Mouse (Mus musculus) cerebellum, adult 11 months (tissue): Measurements from ENCODE around the gene Ythdf1.

Experiments
- DNase-seq: peaks from one replicate; pipeline ENCODE4 v3.0.0; 2022

The Ythdf1 gene

DNA sequence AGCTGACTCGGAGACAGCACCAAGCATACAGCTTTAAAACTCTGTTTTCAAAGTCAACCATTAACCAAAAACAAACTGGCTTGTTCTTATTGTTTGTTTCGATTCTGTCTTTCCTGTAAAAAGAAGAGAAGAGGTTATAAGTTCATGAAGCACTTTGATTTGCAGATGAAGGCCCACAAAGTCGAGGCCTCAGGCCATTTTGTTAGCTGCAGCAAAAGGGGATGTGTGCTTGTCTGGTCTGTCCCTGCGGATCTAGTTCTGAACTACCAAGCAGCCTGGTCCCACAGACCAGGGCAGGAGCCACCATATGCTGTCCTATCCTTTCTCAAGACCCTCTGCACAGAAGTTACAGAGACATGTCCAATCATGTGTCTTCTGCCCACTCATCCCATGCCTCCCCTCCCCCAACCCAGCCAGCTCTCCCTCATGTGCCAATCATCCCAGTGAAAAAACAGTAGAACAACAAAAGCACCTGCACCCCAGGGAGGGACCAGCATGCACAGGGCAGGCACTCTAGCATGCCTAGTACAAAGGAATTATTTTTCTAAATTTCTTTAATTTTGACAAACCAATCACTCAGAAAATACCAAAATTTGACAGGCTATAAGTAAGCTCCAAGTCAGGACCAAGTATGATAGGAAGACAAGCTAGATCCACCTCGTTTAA is 15.1 kb downstream of the Ythdf1 start:
- DNase-seq, result no peak

DNA sequence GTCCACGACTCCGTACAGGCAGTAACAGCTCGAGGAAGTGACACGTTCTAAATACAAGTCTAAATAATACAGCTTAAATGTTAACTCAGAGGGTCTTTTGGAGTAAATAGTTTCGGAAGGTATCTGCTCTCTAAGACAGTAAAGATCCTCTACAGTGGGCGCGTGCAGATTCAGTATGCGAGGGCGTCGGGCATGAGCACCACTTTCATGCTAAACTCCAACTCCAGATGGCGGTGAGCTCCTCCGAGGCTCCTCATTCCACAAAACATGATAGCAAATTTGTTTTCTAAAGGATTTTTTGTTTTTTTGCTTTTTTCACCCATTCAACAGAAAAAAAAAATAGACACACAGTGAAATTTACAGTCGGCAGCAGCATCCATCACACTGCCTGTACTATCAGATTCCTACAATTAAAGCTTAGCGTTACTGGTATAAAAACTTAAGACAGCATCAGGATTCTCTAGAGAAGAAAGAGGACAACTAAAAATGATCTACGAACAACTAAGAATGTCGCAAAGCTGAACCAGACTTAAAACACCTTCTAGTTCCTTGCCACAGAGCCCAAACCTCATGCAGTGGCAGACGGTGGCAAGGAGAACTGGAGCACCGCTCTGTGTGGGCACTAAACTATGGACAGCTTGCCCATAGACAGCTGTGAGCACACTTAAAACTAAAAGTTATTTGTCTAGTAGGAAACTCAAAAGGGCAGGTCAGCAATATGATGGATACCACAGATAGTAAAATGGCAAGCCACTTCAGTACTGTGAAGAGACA is 16.1 kb downstream of the Ythdf1 start:
- no peak for DNase-seq

DNA sequence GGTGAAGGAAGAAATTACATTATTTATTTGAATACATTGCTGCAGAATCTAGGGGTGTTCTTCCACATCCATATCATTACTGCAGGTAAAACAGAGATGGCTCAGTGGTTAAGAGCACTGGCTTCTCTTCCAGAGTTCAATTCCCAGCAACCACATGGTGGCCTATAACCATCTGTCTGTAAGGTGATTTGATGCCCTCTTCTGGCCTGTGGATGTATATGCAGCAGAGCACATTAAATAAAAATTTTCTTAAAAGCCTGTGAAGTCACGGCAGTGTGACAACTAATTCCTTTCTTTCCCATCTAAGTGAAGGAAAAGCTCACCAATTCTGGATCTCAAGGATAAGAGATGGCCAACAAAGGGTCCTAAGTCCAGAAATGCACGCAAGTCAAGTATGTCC is 18.7 kb downstream of the Ythdf1 start:
- peak; percentile 43 for DNase-seq

DNA sequence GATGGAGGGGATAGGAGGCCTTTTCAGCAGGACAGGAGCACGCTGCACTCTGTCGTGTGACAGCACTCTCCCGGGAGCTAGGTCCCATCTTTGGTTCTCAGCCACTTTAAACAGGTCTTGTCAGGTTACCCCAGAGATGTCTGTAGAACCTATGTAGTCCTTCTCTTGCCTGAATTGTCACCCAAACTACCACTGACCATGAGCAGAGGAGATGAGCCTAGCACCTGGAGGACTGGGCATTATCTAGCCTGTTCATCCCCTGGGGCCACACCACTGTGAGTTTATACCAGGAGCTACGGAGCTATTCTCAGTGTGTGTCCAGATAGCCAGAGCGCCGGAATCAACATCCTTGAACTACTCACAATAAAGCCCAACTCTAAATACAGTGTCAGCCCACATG is 22.9 kb downstream of the Ythdf1 start:
- no peak for DNase-seq

DNA sequence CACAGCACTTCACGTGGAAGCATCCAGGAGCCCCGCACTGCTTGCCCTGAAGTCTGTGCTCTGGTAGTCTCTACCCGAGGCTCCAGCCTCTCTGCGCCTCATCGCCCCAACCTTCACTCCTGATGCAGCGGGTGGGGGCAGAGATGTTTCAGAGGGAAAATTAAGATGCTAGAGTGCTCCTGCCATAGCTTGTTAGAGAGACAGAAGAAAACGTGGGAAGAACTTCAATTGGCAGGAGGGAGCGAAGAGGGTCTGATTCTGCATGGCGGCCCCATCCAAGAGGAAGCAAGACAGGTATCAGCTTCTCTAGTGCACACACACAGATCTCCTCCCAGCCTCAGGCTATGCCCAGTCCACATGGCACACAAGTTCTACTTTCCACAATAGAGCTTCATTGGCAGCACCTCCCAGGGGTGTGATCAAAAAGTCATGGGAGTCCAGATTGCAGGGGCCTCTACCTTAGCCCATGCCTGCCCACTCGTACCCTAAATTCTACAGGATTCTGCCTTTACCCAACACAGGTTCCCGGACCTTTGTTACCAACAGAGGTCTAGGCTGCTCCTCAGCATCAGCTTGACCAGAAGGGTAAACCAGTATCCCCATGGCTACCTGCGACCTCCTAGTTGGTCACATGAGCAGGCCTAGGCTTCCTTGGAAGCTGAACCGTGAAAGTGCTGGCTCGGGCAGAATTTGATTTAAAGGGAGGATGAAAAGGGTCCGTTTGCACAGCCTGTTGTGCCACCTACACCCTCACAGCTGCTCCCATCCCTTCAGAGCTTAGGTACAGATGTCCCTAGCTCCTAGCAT is 23.7 kb downstream of the Ythdf1 start:
- no peak for DNase-seq

DNA sequence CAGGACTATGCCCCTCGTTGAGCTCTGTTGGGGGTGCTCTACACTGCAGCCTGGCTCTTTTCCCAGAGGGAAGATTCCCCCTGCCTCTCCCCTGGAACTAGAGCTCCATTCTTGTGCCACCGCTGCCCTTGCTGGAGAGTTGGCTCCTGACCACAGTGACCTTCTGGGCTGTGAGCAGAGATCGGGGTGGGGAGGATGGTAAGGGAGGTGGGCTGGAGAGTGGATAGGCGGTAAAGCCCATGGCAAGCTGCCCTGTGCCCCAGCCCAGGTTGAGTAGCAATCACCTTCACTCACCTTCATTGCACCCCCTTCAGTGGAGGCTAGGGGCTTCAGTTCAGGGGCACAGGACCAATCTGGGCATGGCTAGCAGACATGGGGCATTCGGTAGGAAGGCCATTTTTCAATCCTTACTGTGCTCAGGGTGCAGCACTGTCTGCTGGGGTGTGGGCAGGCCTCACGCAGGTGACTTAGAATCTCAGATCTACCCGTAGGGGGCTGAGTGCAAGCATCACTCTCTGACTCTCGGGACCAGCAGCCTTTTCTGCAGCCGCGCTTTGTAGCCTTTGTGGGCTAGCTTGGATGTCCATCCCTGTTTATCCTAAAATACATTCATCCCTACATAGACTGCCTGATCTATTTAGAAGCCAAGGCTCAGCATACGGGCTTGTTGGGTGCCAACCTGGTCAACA is 24.8 kb downstream of the Ythdf1 start:
- DNase-seq, result peak; percentile 56

DNA sequence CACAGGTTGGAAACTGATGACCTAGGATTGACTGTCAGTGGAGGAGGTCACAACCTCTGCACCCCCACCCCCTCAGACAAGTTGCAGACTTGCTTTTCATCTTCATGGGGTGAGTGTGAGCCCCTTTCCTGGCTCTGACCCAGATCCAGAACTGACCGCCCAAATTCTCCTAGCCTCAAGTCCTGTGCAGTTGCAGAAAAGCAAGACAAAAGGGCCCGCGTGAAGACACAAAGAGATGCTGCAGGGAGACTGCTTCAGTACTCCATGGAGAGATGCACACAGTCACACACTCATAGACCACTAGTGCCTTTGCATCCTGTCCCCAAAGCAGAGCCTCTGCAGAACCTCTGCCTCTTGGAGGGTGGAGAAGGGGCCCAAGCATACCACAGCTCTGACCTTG is 25.4 kb downstream of the Ythdf1 start:
- peak; percentile 64 for DNase-seq

DNA sequence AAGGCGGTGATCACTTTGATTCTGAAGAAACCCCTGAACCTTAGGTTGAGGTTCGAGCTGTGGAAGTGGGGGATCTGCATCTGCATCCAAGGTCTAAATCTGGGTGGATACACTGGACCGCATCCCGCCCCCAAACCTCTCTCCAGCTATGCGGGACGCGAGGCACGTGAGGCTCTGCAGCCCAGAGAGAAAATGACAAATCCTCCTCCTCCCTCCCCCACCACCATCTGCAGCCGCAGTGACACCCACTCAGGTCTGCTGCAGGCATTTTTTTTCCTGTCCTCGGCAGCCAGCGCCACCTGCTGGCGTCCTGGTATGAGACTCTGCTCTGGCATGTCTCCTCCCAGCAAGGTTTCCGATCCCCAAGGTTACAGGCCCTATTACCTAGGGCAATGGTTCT is 26.0 kb downstream of the Ythdf1 start:
- DNase-seq, result peak; percentile 95

DNA sequence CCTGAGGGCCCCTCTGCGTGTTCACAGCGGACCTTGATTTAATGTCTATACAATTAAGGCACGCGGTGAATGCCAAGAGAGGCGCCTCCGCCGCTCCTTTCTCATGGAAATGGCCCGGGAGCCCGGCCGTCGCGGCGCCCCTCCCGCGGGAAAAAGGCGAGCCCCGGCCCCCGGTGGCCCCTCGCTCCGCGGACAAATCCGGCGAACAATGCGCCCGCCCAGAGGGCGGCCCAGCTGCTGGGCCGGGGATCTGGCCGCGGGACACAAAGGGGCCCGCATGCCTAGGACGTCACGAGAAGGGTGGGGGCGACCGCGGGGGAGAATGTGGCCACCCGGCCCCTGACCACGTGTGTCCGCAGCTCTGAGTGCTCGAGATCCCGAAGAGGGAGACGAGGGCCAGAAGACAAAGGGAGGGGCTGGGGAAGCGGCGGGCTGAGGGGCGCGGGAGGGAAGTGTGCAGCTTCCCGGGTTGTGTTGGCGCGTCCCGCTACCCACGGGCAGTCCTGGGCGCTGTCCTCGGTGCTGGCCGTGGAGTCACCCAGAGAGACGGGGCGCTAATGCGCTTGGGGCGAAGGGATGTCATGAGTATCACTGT is 26.6 kb downstream of the Ythdf1 start:
- DNase-seq, result peak; percentile 80

DNA sequence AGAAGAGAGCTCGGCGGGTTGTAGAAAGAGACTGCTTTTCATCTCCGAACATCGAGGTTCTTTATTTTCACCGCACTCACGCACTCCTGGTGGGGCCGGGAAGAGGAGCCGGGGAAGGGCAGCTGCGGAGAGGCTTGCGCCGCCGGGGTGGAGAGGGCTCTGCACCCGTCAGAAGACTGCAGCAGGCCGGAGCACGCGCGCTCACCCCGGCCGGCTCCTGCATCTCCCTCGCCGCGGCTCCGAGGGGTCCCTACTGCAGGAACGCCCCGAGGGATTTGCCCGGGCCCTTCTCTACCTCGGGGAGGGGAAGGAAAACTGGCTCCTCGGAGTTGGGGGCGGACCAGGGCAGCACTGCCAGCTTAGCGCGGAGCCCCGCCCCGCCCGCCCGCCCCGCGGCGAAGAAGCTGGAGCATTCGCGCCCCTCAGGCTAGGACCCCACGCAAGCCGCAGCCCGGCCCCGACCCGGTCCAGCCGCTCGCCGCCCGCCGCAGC is 27.2 kb downstream of the Ythdf1 start:
- DNase-seq, result peak; percentile 65

DNA sequence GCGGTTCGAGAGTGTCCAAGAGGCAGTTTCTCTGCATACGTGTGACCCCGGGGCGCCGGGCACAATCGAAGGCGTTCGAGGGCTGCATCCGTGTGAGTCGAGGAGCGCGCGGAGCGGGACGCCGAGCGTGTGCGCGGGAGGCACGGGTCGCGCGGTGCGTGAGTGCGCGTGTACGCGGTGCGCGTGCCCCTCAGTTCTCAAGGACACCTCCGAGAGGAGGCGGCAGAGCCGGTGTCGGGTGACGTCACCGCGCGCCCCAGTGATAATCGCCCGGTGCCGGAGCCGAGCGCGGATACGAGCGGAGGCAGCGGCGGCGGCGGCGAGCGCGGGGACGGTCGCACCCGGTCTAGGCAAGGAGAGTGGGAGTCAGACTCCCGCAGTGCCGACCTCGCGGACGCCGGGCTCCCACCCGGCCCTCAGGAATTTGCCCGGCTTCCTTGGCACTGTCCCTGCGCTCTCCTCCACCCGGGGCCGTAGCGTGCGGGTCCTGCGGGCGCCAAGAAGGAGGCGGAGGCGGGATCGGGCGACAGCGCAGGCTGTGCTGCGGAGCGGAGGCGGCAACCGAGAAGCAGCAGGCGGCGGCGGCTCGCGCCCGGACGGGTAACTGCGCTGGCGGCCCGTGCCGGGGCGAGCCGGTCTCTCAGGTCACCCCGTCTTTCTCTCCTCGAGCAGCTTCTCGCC is 27.8 kb downstream of the Ythdf1 start:
- peak; percentile 96 for DNase-seq

DNA sequence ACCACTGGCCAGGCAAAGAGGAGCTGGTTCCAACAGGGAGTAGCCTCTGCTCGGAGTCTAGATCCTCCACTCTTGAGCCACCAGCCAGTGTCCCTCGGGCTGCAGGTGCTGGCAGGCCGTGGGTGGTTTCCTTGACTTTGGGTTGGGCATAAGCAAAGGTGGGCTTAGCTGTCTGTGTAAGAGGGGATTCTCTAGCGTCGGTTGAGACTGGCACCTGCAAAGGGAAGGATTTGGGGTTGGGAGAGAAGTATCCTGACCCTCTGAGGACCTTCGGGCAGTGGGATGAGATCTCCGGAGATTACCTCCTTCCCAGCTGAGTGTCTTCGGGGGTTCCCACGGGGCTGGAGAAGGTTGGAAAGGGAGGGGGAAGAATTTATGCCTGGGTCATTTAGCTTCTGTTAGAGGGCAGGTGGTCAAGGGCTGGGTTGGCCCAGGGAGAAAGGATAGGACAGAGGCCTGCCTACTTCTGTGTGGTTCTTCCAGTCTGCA is 28.9 kb downstream of the Ythdf1 start:
- DNase-seq, result no peak

DNA sequence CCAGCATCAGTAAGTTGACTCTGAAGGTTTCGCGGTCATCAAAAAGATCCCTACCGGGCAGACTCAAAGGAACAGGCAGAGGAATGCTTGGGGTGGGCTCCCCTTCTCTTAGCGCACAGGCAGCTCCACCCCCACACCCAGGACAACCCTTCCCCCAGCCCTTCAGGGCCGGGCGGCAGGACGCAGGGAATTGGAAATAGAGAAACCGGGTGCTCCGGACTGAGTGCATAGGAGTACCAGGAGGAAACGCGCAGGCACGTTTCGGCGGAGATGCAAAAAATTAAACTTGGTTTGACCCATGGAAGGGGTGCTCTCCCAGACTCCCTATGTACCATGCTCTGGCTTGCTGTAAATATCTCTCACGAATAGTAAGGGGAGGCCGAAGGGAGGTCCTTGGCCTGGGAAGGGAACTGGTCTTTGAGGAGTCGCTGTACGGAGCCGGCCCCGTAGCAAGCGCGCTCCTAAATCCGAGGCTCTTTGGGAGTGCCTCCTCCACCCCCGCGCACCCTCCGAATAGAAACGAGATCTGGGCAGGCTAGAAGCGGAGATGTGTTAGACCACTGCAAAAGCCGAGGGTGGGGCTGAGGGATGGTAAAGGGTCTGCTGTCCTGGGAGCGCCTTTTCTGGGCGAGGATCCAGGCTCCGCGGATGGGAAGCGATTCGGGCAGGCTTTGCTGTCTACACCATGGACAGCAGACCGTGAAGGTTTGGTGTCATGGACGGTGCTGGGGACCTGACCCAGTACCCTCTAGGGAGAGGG is 29.5 kb downstream of the Ythdf1 start:
- peak; percentile 64 for DNase-seq

DNA sequence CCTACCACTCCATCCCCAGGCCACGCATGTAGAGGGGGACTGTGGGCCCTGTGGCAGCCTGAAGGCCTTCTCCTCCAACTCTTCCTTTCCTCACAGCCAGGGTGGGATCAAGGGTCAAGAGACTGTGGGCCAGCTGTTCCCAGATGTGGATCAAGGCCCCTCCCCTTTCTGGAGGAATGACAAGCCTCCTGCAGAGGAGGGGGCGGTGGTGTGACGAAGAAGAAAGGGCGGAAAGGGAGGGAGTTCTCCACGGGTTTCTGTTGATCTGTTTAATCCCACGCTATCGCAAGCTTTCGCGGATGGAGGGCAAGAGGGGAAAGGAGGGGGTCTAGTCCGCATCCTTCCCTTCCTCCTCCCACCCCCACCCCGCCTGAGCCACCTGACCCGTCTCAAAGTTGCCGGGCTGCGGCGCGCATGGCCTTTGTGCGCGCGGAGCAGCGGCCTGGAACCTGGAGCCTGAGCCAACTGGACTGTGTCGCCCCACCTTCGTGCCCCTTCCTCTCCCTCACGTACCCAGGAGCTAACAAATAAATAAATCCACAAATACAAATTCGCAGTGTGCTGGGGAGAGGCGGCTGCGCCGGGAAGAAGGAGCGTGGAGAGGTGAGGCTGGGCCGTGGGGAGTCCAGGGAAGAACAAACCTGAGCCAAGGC is 30.2 kb downstream of the Ythdf1 start:
- DNase-seq, result peak; percentile 44

DNA sequence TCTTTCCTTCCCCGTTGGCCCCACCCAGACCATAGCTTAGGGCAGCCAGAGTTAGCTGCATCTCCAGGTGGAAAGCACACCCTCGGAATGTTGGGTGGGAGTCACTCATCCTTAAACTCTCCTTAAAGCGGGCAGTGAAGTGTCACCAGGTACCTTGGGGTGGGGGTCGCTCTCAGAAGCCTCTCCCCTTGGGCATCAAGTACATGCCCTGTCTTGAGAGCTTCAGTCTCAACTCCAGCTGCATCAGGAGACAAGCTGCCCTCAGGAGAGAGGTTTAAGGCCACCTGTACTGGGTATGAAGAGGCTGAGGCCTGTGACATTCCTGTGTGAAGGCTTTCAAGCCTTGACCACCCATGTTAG is 30.8 kb downstream of the Ythdf1 start:
- DNase-seq, result no peak

DNA sequence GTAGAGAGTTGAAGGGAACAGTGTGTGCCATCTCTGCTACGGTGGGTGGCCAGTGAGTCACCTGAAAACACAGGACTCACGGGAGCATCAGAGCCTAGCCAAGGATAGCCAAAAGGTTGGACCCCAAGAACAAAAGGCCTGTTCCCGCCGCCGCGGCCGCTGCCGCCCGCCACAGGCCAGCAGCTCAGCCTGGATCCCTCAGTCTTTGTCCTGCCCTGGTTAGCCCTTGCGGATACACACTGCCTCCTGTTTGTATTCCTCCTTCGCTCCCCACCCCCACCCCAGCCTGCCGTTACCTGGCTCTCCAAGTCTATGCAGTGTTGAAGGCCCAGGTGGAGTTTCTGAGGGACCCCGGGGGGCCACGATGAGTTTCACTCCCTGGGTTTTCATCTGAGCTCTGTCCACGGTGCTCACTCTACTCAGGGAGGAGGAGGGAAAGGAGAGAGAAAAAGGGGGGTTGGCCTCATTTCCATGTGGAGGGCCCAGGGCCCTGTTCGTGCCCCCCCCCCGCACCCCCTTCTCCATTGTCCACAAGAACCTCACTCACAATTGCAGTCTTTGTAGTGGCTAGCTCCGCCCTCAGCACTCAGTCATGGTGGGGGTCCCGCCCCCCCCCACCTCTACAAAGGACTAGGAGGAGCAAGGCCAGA is 31.4 kb downstream of the Ythdf1 start:
- no peak for DNase-seq

DNA sequence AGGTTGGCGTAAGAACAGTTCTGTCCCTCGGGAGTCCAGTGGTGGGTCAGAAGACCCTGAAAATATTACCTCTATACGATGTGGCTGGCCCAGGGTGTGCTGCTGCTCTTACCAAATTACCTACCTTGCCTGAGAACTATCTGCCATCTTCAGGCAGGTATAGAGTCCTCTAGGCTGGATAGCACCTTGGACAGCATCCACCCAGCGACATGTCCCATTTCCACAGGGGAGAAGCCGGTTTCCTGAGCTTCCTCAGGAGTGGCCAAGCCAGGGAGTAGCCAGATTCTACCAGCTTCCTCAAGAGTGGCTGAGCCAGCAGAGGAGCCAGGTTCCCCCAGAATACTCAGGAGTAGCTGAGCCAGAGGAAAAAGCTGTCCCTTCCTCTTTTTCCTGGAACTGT is 35.5 kb downstream of the Ythdf1 start:
- no peak for DNase-seq

DNA sequence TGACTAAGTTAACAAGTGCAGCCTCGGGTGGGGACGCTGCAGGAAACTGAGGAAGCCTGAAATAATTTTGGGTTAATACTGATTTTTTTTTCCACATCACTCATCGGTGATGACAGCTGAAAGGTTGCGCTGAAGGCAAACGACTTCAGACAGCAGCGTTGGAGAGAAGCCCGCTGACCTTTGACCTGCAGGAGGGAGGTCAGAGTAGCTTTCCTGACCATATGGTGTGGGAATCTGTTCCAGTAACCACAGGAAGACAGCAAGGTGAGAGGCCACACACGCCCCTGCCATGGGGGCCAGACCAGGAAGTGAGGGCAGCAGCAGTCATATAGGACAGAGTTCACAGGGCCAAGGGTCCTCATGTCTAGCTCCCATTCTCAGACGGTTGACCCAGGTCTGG is 39.5 kb downstream of the Ythdf1 start:
- no peak for DNase-seq

DNA sequence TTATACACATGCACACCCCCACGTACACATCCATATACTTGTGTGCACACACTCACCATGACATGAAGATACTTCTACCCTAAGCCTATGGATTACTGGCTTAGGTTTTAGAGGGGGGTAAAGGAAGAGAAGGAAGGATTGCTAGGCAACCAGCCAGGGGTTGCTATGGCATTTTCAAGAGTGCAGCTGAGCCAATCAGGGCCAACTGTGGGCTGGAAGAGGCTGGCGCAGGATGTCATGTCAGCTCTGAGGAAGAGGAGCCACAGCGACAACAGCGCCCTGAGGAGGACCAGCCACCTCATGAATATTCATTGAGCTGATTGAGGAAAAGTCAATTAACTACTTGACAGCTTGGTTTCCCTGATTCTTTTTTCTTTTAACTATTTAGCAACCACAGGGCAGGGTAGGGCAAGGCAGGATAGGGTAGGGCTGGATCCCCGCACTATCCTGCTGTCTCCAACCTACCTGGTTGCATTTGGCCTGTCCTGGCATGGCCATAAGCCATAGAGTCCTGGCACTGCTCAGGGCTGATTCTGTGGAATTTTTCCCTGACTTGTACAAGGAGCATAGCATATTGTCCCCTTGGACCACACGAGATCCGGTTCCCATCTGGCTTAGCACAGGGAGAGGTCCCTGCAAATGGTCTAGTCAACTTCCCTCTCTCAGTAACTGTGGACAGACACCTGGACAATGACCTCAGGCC is 41.2 kb downstream of the Ythdf1 start:
- DNase-seq, result peak; percentile 52
